Mouse (Mus musculus): Measurements from ENCODE around the gene Zbtb1.
"Not testable (repeated sequence)": the region's sequence is repeated elsewhere in the genome, so short reads cannot be mapped to it uniquely, and the experiment has no call there.

The Zbtb1 gene

DNA sequence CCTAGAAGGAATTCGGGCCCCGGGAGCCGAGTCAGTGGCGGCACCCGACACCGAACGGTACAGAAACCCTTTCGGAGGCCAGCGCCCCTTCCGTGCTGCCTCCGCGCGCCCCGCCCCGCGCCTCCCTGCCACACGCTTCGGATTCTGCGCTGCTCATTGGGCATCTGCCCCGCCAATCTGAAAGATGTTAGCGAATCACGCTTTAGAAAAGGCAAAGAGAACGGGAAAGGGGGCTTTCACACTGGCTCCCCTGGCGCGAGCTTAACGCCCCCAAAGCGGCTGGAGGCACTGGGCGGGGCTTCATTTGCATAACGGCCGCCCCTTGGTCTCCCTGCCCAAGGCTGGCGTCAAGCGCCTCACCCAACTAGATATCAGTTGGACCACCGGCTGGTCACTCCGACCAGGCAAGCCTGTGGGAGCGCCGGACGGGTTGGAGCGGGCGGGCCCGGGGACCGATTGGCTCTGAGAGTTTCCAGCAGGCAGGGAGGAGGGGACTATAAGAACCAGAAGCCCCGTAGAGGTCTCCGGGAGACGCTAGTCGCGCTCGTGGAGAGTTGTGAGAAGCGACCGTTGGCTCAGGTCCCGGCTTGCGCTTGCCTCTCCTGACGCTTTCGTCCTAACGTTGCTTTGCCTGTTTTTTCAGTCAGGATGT lies 33.9 kb downstream of the Zbtb1 start, which contains the start of gene Hspa2:
Gene Hspa2 (plus strand): TSS at position 291 of the 652 bp plus-strand sequence.
- peak; percentile 95 to 98 for DNase-seq (ENCODE audit: low read depth in 2 of 2, low spot score in 2 of 2)

DNA sequence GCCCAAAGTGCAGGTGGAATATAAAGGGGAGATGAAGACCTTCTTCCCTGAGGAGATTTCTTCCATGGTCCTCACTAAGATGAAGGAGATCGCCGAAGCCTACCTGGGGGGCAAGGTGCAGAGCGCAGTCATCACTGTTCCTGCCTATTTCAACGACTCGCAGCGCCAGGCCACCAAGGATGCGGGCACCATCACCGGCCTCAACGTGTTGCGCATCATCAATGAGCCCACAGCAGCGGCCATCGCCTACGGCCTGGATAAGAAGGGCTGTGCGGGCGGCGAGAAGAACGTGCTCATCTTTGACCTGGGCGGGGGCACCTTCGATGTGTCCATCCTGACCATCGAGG lies 34.7 kb downstream of the Zbtb1 start:
- peak in 1 of 2 experiments; percentile 6 for DNase-seq (ENCODE audit: low read depth in 2 of 2, low spot score in 2 of 2)

DNA sequence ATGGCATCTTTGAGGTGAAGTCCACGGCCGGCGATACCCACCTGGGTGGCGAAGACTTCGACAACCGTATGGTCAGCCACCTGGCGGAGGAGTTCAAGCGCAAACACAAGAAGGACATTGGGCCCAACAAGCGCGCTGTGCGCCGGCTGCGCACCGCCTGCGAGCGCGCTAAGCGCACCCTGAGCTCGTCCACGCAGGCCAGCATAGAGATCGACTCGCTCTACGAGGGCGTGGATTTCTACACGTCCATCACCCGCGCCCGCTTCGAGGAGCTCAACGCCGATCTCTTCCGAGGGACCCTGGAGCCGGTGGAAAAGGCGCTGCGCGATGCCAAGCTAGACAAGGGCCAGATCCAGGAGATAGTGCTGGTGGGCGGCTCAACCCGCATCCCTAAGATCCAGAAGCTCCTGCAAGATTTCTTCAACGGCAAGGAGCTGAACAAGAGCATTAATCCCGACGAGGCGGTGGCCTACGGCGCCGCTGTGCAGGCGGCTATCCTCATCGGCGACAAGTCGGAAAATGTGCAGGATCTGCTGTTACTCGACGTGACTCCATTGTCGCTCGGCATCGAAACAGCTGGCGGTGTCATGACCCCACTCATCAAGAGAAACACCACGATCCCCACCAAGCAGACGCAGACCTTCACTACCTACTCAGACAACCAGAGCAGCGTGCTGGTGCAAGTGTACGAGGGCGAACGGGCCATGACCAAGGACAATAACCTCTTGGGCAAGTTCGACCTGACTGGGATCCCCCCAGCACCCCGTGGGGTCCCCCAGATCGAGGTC lies 35.3 kb downstream of the Zbtb1 start:
- DNase-seq (ENCODE audit: low read depth in 2 of 2, low spot score in 2 of 2): peak in 1 of 2 experiments; percentile 22

DNA sequence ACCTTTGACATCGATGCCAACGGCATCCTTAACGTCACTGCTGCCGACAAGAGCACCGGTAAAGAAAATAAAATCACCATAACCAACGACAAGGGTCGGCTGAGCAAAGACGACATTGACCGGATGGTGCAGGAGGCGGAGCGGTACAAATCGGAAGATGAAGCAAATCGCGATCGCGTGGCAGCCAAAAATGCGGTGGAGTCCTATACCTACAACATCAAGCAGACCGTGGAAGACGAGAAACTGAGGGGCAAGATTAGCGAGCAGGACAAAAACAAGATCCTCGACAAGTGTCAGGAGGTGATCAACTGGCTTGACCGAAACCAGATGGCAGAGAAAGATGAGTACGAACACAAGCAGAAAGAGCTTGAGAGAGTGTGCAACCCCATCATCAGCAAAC lies 35.9 kb downstream of the Zbtb1 start:
- no peak for DNase-seq (ENCODE audit: low read depth in 2 of 2, low spot score in 2 of 2)

DNA sequence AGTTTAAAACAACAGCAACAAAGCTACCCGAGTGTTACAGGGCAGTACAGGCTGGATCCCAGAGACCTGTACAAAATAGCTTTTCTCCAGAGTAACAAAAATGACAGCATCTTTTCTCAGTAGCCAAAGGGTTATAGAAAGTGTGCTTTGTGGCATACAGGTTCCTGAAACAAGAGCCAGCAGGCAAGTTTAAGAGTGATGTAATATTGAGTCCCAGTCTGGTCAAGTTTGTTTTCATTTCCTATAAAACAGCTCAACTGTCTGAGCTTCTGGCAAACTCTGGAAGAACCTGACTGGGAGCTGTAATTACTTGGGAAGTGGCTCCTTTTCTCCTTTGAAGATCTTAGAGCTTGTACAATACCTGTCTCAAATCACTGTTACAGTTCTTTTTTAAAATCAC lies 37.1 kb downstream of the Zbtb1 start:
- no peak for DNase-seq (ENCODE audit: low read depth in 2 of 2, low spot score in 2 of 2)

DNA sequence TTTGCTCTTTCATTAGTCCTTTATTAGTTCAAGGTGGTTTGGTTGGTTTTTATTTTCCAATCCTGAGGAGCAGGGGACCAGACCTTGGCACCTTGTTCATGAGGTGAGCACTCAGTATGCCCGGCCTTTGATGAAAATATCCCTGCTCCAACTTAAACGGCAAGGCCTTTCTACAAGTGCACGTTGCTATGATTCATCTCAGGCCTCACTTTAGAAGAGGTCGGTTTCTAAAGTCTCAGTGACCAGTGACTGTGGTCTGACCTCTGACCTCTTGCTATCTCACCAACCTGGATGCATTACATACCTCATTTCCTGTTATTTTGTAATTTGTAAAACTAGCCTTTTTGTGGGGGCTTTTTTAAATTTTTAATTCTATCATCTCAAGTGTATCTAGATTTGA lies 39.1 kb downstream of the Zbtb1 start:
- DNase-seq (ENCODE audit: low read depth in 2 of 2, low spot score in 2 of 2): no peak

DNA sequence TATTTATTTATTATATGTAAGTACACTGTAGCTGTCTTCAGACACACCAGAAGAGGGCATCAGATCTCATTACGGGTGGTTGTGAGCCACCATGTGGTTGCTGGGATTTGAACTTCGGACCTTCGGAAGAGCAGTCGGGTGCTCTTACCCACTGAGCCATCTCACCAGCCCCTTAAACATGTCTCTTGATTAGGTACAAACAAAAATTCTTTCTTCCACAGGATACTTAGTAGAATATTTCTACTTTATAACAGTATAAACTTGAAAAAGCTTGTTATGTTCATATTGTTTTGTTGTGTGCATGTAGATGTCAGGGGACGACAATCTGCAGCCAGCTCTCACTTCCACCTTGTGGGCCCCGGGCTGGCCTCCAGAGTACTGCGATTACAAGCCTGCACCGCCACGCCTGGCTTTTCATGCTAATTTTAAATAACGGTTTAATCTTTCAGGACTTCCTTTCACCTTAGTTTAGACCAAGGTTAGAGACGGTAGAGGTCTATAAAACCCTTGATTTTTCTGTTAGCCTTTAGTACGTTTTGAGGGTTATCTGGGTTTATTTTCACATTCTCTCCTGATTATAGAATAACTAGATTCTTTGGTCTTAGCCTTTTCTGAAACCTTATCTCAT lies 45.4 kb downstream of the Zbtb1 start:
- no peak for DNase-seq (ENCODE audit: low read depth in 2 of 2, low spot score in 2 of 2)

DNA sequence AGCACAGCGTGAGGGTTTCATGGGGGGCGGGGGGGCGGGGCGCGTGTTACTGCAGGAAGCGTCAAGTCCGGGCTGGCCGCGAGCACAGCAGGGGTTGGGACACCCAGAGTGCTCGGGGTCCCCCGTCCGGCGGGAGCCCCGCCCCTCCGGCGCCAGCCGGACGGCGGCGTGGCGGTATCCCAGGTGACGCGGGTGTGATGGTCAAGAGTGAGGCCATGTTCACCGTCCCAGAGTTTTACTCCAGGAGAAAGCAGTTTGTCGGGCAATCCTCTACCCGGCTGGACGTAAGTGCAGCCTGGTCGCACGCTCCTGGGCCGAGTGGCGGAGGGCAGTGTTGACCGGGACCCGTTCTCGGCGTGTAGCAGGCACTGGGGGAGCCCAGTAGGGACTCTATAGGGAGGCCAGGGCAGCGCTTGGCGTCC lies 47.4 kb downstream of the Zbtb1 start, which contains the start of gene Ppp1r36:
Gene Ppp1r36 (plus strand): TSS at position 106 of the 422 bp plus-strand sequence.
- no peak for DNase-seq (ENCODE audit: low read depth in 2 of 2, low spot score in 2 of 2)

DNA sequence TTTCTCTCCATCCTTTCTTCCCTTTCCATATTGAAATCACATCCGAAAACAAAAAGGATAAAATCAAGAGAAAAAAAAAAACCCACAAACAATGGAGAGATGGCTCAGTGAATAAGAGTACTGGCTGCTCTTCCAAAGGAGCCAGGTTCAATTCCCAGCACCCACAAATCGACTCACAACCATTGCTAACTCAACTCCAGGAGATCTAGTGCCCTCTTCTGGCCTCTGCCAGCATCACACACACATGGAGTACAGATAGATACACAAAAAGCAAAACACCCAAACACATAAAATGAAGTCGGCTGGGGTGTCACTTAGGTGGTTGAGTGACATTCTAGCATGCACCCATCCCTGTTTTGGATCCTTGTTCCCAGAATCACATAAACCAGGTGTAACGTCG lies 48.3 kb downstream of the Zbtb1 start:
- DNase-seq (ENCODE audit: low read depth in 2 of 2, low spot score in 2 of 2): no peak

DNA sequence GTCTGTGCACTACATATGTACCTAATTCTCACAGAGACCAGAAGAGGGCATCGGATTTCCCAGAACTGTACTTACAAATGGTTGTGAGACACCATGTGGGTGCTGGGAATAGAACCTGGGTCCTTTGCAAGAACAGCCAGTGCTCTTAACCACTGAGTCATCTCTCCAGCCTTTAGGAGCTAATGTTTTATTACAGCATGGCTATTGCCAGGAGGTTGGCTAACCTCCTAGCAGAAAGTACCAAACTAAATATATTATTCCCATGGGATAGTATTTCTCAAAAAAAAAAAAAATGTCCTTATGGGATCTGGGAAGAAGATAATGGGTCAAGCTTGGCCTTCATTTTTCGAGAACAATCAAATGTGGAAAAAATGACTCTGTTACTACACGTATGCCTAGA lies 55.2 kb downstream of the Zbtb1 start:
- no peak for DNase-seq (ENCODE audit: low read depth in 2 of 2, low spot score in 2 of 2)

DNA sequence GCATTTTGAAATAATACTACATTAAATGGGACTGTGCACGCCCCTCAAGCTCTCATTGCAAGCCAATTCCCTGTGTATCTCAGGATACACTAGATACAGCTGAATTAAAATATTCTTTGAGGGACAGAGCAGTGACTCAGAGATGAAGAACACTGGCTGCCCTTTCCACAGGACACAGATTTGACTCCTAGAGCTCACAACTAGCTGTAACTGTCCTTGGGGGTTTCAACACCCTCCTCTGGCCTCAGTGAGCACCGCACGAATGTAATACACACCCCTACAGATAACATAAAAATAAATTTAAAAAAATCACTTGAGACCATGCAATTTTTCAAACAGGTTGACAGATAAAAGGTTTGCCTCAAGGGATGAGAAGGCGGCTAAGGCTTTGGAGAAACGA lies 57.5 kb downstream of the Zbtb1 start:
- DNase-seq (ENCODE audit: low read depth in 2 of 2, low spot score in 2 of 2): no peak

DNA sequence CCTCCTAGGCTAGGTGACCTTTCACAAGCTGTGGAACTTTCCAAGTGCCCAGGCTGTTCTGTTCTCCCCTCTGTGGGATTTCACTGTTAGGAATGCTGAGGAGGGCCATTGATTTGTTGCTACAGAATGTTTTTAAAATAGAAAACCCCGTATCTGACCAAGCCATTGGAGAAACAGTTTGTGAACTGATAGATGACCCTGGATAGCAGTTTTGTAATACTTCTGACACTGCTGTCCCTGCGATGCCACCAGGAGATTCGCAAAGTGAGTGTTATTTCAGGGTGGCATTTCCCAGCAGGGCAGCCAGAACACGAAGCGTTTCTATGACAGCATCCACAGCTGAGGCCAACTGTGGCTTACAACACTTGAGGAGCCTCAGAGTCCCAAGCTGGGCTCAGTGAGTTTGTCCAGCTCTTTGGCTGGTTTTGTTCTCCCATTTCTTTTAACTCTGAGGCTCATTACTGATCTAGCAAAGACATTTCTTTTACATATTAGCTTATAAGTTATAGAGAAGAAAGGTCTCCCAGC lies 60.9 kb downstream of the Zbtb1 start:
- no peak for DNase-seq (ENCODE audit: low read depth in 2 of 2, low spot score in 2 of 2)

DNA sequence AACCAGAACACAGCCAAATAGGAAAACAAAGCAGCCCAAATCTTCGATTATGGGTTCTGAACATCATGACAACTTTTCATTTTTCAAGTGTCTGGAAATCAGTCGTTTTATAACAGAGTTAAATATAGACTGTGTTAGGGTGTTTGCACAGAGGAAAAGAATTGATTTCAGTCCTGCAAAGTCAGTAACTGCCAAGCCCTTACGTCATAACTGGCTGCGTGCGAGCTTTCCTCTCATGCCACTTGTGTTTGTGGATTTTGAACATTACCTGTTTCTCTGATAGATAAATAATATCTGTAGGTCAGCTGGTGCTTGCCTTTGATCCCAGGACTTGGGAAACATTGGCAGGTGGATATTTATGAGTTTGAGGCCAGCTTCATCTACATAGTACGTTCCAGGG lies 61.4 kb downstream of the Zbtb1 start:
- no peak for DNase-seq (ENCODE audit: low read depth in 2 of 2, low spot score in 2 of 2)

DNA sequence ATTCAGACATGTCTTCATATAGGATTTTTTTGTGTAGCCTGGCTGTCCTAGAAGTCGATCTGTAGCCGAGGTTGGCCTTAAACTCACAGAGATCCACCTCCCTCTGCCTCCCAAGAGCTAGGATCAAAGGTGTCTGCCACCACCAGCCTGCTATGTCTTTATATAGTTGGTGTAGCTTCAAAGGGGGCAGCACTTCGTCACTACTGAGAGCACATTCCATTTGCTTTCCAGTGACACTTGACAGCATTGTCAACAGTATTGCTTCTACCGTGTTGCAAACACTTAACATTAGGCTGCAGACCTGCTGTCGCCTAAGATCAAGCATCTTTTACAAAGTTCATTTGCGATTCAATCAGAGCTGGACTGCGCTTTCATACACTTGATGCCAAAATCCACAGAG lies 64.0 kb downstream of the Zbtb1 start:
- no peak for DNase-seq (ENCODE audit: low read depth in 2 of 2, low spot score in 2 of 2)

DNA sequence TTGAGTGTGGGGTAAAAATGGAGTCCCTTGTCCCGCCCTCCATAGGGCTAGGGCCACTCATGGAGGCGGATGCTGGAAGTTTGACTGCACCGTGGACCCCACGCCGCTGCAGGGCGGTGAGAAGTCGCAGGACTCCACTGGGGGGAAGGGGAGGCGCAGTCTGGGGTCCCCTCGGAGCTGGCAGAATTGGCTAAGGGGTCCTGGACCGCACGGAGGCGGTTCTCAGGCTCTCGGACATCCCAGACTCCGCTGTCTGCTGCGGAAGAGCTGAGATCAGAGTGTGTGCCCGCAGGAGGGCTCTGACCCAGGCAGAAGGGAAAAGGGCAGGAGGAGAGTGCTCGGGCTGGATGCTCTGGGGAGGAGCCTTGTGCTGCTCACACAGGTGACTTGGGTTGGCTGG lies 65.0 kb downstream of the Zbtb1 start:
- no peak for DNase-seq (ENCODE audit: low read depth in 2 of 2, low spot score in 2 of 2)

DNA sequence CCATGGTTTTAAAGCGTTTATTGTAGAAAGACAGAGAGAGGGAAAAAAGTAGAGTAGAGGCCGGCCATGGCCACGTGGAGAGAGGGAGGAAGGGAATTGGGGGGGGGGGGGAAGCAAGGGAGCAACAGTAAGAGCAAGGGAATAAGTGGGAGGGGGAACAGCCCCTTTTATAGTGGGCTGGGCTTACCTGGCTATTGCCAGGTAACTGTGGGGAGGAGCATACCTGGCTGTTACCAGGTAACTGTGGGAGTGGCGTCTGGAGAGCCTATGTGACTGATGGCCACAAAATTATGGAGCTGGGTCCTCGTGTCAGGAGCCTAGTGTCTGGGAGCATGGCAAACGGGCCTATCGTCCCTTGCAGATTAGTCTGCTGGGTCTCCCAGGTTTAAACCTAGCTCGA lies 65.5 kb downstream of the Zbtb1 start:
- DNase-seq (ENCODE audit: low read depth in 2 of 2, low spot score in 2 of 2): no peak

DNA sequence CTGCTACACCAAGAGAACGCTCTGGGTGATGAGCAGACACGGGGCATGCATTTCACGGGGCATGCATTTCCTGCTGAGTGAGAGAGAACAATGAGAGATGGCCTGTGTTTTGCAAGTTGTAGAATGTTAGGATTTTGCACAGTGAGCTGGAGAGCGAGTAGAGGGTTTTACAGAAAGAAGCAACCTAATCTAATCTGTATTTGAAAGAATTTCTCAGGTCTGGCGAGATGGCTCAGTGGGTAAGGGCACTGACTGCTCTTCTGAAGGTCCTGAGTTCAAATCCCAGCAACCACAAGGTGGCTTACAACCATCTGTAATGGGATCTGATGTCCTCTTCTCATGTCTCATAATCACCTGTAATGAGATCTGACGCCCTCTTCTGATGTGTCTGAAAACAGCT lies 73.4 kb downstream of the Zbtb1 start:
- not testable (repeated sequence) for DNase-seq (ENCODE audit: low read depth in 2 of 2, low spot score in 2 of 2)

DNA sequence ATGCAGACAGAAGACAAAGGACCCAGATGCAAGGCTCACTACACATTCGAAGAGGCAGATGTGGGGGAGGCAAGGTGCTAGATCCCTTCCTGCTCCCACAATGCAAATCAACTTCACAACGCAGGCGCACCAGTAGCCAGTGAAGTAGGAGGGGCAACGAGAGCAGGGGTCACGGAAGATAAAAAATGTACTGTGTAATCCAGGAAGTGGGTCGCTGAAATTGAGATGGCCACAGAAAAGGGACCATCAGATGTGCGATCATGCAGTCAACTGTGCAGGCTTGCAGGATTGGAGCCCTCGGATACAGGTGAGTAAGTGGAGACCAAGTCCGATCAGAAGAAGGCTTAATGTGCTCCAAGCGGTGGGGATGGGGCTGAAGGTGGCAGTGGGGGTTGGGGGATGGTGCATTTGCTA lies 74.3 kb downstream of the Zbtb1 start:
- DNase-seq (ENCODE audit: low read depth in 2 of 2, low spot score in 2 of 2): no peak

DNA sequence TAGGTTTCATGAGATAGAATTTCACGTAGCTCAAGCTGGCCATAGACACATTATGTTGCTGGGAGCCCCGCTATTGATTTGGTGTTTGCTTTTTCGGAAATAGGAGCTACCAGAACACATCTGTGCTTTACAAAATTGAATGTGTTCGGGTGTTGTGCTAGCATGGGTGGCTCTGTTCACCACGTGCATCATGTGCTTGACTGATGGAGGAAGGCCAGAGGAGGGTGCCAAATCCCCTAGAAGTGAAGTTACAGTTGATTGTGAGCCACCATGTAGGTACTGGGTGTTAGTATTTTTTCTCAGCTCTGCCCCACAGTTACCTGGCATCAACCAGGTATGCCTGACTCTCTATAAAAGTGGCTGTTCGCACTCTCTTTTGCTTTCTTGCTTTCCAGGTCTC lies 74.8 kb downstream of the Zbtb1 start:
- DNase-seq (ENCODE audit: low read depth in 2 of 2, low spot score in 2 of 2): no peak

DNA sequence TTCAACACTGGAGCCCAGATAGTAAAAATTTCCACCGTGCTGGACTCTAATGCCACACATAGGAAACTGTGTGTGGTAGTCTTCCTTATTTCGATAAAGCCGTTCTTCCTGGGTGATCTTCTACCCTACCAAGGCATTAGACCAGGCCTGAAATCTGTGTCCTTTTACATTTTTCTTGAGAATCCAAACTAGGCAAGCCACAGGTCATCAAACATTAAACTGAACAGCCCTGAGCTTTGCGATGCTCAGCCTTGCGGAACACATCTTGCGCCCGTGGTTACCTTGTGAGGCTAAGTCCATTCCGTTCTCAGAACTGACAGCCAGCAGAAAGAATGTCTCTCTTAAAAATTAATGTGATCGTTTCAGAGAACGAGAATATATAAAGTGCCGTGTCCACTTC lies 76.1 kb downstream of the Zbtb1 start:
- no peak for DNase-seq (ENCODE audit: low read depth in 2 of 2, low spot score in 2 of 2)
